Mouse (Mus musculus): ENCODE measurements at regions not wholly inside any gene's neighbourhood (a gene's known extent, or its start where the extent isn't known, plus 50 kb on each side); places are given as distances from the start of the nearest gene placed in this dataset.

GRCm38 (mm10) chr8:32958331-32958730 lies 470.2 kb upstream of the 5930422O12Rik start:
- TF ChIP-seq CTCF (IDR thresholded peaks at IDR 0.05; ENCODE audit: control insufficient read depth, insufficient read depth, low read length) (no peak), POLR2A (IDR thresholded peaks at IDR 0.05; ENCODE audit: borderline replicate concordance, control insufficient read depth, low read depth, low read length) (no peak)

All from bone marrow, adult 2 months (tissue).